Mouse (Mus musculus): Measurements from ENCODE around the gene Pde10a.

GRCm38 (mm10) chr17:8786484-8786883, 261.3 kb downstream of the Pde10a start:
- TF ChIP-seq CTCF (IDR thresholded peaks at IDR 0.05; ENCODE audit: extremely low read depth, insufficient read depth, insufficient read length, insufficient replicate concordance) (no peak), POLR2A (IDR thresholded peaks at IDR 0.05; ENCODE audit: low read depth, low read length) (no peak)
